Mouse (Mus musculus) MEL-GATA-1-ER (cell line): ENCODE measurements at regions not wholly inside any gene's neighbourhood (a gene's known extent, or its start where the extent isn't known, plus 50 kb on each side); places are given as distances from the start of the nearest gene placed in this dataset.
A peak's percentile ranks its signal among the peaks of the same experiment; 100 is the strongest.

Experiments
- DNase-seq: peaks from one replicate; pipeline ENCODE4 v3.0.0-alpha.2; 2012; ENCODE audit warnings: low read depth; ENCODE audit errors: extremely low read depth

- no peak for DNase-seq
Observed at GRCm38 (mm10) chr3:124501427-124501826, 75.6 kb upstream of the 1700006A11Rik start.

- peak; percentile 35 for DNase-seq
Observed at GRCm38 (mm10) chr3:124496072-124496471, 70.2 kb upstream of the 1700006A11Rik start.
